Mouse (Mus musculus) gastrocnemius, adult 18-20 months (tissue): ENCODE measurements around the gene Gm36028. TPM values are rescaled to one million over a fixed set of nuclear protein-coding genes. Genes with fewer than 3 reads are reported as not detected.

ENCODE experiments used
- DNase-seq: peaks from one replicate; pipeline ENCODE4 v3.0.0; 2021; ENCODE audit warnings: low spot score
- total RNA-seq, 2 experiments: library from RNA; stranded (reverse); gene quantifications; 2 replicates each; pipeline ENCODE4 v1.2.3; 2021

The Gm36028 gene
- total RNA-seq, 2 experiments from 2014 or later: not detected

- no peak for DNase-seq
Measured at GRCm38 (mm10) chr16:37860213-37860612, 733 bp downstream of the Gm36028 start.

- DNase-seq: no peak
Measured at GRCm38 (mm10) chr16:37857495-37857894, 3.5 kb downstream of the Gm36028 start.

- DNase-seq: no peak
Measured at GRCm38 (mm10) chr16:37856327-37856726, 4.6 kb downstream of the Gm36028 start.

DNA sequence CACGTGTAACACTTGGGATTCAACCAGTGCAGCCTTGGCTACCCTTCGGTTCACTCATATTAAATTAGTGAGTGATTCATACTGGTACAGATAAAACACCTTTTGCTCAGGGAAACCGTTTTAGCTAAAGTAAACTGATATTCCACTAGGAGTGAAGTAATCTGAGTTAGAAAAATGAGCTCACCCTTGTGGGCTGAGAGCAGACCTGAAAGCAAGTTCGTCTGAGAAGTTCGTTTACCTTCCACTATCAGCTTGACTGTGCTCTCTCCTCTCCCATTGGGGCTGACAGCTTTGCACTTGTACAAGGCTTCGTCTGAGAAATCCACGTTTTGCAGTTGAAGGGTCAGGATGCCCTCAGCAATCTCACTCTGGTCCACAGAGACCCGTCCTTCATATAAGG is 5.4 kb downstream of the Gm36028 start:
- no peak for DNase-seq

- DNase-seq: no peak
Measured at GRCm38 (mm10) chr16:37854593-37854992, 6.4 kb downstream of the Gm36028 start.

GRCm38 (mm10) chr16:37854054-37854453 is 6.9 kb downstream of the Gm36028 start:
- DNase-seq: no peak

DNA sequence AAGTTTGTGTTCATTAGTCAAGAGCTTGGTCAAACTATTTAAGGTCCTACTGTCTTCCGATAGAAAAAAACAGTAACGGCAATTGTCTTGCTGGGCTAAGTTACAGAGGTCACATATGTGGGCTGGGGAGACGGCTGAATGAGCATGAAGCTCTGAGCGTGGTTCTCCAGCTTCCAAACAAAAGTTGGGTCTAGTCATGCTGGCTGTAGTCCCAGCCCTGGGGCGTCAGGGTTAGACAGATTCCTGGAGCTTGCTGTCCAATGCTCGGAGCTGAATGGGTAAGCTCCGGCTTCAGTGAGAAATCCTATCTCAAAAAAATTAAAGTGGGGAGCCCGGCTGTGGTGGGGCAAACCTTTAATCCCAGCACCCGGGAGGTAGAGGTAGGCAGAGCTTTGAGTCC is 7.7 kb downstream of the Gm36028 start:
- DNase-seq: no peak

GRCm38 (mm10) chr16:37851366-37851765 is 9.6 kb downstream of the Gm36028 start:
- peak; percentile 21 for DNase-seq

GRCm38 (mm10) chr16:37847081-37847480 is 13.9 kb downstream of the Gm36028 start:
- DNase-seq: no peak

DNA sequence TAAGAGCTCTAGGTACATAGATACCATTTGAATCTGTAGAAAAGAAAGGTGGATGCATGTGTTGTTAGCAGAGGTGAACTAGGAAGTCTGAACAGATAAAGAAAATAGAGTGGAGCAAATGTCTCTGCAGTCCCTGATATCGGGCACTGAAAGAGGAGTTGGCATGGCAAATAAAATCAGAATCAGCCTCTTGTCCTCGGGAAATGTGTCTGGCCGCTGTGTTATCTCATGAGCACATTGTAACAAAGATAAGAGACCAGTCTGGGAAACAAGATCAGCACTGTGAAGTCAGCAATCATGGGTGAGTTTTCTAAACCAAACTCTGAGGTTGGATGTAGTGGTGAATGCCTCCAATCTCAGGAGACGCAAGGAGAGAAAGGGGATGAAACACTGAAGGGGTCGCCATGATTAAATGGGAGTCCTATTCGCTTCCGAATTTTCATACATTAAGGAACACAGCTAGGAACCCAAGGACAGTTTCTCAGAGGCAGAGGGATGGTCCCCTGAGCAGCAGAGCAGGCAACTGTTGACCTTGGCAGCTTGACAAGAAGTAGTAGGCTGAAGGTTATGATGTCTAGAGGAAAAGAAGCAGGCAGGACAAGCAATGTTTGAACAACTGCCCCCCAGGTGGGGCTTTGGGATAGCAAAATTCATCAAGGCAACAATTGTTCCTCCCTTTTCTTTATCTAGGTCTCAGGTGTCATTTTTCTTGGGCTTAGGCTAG is 15.6 kb downstream of the Gm36028 start:
- no peak for DNase-seq

DNA sequence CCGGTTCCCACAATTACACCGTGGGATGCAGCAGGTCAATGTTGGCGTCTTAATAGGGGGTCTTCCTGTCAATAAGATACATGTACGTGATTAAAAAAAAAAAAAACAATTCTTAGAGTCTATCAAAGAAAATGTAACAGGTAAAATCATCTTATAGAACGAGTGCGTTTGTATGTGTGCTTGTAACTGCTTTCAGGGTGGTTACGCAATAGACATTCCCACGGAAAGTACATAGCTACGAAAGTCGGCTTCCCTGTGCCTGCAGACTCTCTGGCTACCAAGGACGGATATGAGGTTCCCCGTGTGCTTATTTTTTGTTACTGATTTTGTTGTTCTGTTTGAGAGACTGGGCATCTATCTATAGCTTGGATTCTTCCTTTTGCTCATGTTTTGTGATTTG is 17.2 kb downstream of the Gm36028 start:
- no peak for DNase-seq

DNA sequence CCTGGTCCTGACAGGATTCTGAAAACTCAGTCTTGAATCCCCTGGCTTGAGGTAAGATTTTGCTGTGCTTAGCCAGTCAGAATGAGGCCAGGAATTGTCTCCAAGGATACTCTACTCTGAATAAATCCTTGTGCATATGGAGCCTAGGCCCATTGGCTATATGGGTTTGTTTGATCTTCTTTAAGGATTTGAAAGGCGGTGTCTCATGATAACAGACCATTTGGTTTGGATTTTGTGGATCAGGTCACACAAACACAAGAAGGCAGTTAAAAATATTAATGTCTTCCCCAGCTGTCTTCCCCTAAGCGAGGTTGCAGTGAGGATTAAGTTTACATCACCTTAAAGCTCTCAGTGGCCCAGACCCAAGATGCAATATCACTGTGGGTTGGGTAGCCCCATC is 18.5 kb downstream of the Gm36028 start:
- DNase-seq: no peak

DNA sequence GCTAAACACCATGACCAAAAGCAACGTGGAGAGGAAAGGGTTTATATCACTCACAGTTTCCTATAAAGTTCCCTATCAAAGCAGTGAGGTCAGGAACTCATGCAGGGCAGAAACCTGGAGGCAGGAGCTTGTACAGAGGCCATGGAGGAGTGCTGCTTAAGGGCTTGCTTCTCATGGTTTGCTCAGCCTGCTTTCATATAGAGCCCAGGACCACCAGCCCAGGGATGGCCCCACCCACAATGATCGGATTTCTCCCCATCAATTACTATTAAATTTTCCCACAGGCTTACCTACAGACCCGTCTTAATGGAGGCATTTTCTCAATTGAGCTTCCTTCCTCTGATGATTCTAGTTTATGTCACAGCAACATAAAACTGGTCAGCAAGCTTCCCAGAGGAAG is 23.4 kb downstream of the Gm36028 start:
- no peak for DNase-seq

DNA sequence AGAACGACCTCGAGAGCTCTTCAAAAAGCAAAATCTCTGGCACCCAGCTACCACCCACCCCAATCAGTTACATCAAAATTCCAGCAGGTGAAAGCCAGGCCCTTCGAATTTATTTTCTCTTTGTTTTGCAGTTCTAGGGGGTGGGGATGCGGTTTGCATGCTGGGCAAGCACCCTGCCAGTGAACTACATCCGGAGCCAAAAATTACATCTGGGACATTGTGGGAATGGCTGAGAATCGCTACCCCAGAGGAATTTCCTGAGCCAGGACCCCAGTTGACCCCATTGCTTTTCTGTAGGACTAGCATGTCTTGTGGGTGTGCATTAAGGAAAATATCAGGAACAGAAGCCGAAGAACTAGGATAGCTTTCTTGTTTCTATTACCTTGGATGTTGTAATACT is 29.9 kb downstream of the Gm36028 start:
- DNase-seq: no peak

- DNase-seq: no peak
Measured at GRCm38 (mm10) chr16:37826286-37826685, 34.7 kb downstream of the Gm36028 start.

DNA sequence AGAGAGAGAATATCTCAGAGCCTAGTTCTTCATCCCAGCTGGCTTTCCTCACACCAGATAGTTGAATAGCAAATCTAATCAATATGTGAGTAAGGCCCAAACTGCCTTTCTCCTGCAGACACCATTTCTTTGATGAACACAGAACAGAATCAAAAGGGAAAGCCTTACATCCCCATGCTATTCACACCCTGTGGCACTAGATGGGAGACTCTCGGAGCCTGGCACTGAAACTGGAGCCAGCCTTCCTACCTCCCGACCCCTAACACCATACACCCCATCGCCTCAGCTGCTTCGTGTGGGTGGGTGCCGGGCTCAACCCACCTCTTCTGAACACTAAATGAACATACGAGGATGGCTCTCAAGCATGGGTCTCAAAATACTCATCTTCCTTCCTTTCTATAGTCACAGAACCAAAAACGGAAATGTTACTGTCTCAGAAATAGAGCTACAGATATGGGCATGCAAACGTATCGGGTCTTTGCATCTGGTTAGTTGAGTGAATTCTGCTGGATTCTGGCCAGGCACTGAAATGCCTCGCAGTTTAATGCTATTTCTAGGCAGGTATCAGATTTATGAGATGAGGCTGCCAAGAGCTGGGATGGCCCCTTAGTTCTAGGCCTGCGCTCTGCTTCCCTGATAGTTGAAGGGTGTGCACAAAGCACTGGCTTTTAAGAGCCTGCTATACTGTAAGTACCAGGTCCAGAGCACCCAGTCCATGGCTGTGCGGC is 36.0 kb downstream of the Gm36028 start:
- no peak for DNase-seq

GRCm38 (mm10) chr16:37823949-37824348 is 37.0 kb downstream of the Gm36028 start:
- DNase-seq: no peak

DNA sequence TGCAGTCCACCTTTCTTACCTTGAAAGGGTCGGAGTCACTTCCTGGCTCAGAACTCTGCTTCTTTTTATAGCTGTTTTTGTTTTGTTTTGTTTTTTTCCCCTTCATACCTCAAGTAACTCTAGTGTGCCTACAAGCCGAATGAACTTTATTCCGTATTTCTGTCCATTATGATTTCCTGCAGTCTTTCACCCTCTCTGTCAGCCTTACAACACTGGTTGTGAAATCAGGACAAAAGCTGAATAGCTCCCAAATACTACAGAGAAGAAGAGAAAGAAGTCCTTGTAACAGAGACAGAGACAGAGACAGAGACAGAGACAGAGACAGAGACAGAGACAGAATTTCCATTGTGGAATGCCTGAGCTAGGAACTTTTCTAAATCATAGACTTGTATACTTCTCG is 43.0 kb downstream of the Gm36028 start:
- no peak for DNase-seq

DNA sequence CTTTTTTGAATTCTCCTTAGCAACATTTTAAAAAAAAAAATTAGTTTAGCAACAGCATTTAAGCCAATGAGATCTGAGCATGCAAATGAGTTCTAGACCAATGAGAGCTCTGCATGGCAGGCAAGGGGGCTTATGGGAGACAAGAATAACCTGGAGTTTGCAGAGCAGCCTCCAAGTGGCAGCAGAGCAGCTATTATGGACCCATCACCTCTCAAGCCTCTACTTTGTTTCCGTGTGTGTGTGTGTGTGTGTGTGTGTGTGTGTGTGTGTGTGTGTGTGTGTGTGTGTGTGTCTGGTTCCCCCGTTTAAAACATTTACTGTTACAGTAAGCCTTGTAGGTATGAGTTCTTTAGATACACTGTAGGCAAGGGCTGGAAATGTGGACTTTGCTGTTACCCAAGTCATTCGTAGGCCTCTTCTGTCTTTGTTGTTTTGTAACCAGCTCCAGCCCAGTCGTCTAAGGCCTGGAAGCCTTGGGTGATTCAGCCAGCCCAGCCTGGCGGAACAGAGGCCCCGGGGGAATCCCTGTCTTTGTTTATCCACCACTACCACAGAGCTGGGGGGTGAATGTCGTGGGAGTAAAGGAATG is 46.5 kb downstream of the Gm36028 start:
- DNase-seq: peak; percentile 58

- DNase-seq: no peak
Measured at GRCm38 (mm10) chr16:37813691-37814382, 47.1 kb downstream of the Gm36028 start.

DNA sequence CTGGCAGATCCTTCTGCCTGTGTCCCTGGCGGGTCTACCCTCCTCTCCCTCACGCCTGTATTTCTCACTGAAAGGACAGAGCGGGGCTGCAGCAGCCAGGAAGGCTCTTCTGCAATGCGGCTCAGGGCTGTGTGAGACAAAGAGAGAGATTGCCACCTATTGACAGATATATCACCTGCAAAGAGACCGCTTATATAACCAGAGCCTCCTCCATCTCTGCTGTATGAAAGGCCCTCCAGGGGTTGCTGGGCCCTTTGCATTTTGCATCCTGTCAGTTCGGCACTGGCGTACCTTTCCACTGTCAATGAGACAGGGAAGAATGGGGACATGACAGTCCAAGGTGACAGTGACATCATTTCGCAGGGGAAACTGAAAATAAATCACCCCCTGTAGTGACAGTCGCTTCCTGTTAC is 48.5 kb downstream of the Gm36028 start:
- no peak for DNase-seq

GRCm38 (mm10) chr16:37811874-37812273 is 49.1 kb downstream of the Gm36028 start:
- DNase-seq: no peak
